Mouse (Mus musculus) lung, embryonic 14.5 days (tissue): Measurements from ENCODE around the gene Glmp. TPM values are rescaled to one million over a fixed set of nuclear protein-coding genes. Genes with fewer than 3 reads are reported as not detected.
A peak's percentile ranks its signal among the peaks of the same experiment; 100 is the strongest.

ENCODE experiments used
- ATAC-seq: fragments of 200-750 bp; cut with Nextera tagmentation; 2 replicates; pipeline ENCODE4 v1.8.0; 2017; ENCODE audit warnings: mild to moderate bottlenecking, moderate TSS enrichment, moderate library complexity; ENCODE audit not compliant: insufficient read depth
- DNase-seq: peaks from one replicate; pipeline ENCODE4 v3.0.0-alpha.2; 2015
- H3K27ac ChIP-seq: fragments of 300-500 bp; sonication (generic); 2 replicates; pipeline ENCODE4 v1.5.1; 2014; ENCODE audit warnings: low read depth, mild to moderate bottlenecking, moderate library complexity
- H3K27me3 ChIP-seq: fragments of 300-500 bp; sonication (generic); 2 replicates; pipeline ENCODE4 v1.6.1; 2014; ENCODE audit warnings: low read length, control low read depth; ENCODE audit not compliant: insufficient read depth
- H3K36me3 ChIP-seq: fragments of 300-500 bp; sonication (generic); 2 replicates; pipeline ENCODE4 v1.6.1; 2014; ENCODE audit warnings: control low read depth; ENCODE audit not compliant: insufficient read depth
- H3K4me1 ChIP-seq: fragments of 300-500 bp; sonication (generic); 2 replicates; pipeline ENCODE4 v1.6.1; 2014; ENCODE audit warnings: antibody characterized with exemption, control low read depth; ENCODE audit not compliant: insufficient read depth
- H3K4me2 ChIP-seq: fragments of 300-500 bp; sonication (generic); 2 replicates; pipeline ENCODE4 v1.6.1; 2014; ENCODE audit warnings: mild to moderate bottlenecking
- H3K4me3 ChIP-seq: fragments of 300-500 bp; sonication (generic); 2 replicates; pipeline ENCODE4 v1.5.1; 2014; ENCODE audit warnings: low read depth, low read length
- H3K9ac ChIP-seq: fragments of 300-500 bp; sonication (generic); 2 replicates; pipeline ENCODE4 v1.6.1; 2014
- H3K9me3 ChIP-seq: fragments of 300-500 bp; sonication (generic); 2 replicates; pipeline ENCODE4 v1.6.1; 2016; ENCODE audit warnings: low read depth, low read length, control low read depth
- CTCF ChIP-seq: IDR thresholded peaks from 2 replicates; pipeline ENCODE4 v1.5.1; 2016; ENCODE audit warnings: antibody characterized with exemption, low read depth
- WGBS: fragments of 180-500 bp; shearing (Covaris S2); extraction: QIAGEN DNeasy Blood & Tissue Kit; methylation state at CpG from one replicate; pipeline ENCODE4 v1.1.7; 2014; 5-methylcytosine and 5-hydroxymethylcytosine counted together
- polyA plus RNA-seq: library from polyadenylated mRNA; unstranded; fragments of >200 nt; fragmentation: Nextera tagmentation; extraction: Ambion mirVana; gene quantifications from 2 replicates; pipeline ENCODE4 v1.2.1, GENCODE M21; 2014

The Glmp gene
- polyA plus RNA-seq, 1 experiment from 2014 or later, result 129 TPM

DNA sequence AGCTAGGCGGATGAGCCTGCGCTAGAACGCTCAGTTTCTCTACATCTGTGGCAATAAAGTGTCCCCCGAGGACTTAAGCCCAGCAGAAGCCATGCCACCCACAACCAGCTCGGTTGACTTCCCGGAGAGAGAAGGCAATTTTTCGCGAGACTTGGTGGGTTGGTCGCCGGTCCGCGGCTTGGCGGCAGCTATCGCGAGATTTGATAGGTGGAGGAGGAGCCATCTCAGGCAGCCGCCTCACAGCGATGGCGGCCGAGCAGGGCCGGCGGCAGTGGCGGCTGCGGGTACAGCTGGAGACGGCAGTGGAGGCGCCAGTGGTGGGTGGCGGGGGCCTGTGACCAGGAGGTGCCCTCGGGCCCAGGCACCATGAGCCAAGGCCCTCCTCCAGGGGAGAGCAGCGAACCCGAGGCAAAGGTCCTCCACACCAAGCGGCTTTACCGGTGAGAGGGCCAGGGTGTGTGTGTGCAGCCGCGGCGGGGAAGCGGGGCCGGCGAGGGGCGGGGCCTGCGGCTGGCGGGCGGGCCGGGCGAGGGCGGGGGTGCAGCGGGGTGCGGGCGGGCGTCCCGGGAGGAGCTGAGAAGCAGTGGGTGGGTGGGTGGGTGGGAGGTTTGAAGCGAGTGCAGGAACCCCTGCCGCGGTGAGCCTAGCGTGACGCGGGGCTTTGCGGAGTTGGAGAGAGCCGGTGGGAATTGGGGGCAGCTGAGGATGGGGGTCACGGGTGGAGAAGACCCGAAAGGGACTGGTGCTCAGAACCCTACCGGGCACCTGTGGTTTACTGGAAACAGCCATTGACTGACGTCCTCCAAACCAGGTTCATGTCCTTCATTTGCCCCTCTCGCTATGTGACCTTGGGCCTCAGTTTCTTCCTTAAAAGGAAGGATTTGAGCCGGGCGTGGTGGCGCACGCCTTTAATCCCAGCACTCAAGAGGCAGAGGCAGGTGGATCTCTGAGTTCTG, 11.5 kb downstream of the Glmp start, which contains the start of the genes Tmem79 and Smg5:
Tmem79 (minus strand) TSS at position 91 of the 956 bp plus-strand sequence.
Smg5 (plus strand) TSS at position 203 of the 956 bp plus-strand sequence.
- peak; percentile 98 for DNase-seq
- Histone ChIP-seq H3K4me3 (peak within 1 kb of the TSS; percentile 76), H3K4me1 (peaks cover 13% of the 10 kb centered on the region), H3K9me3 (no peaks in the 10 kb centered on the region), H3K36me3 (0 out of 2 replicates have a peak, but pooled peaks cover 6% of the 10 kb centered on the region), H3K27me3 (no peaks in the 10 kb centered on the region), H3K27ac (peak within 1 kb of the TSS; percentile 97), H3K4me2 (peak within 1 kb of the TSS; percentile 83), H3K9ac (peak within 1 kb of the TSS; percentile 86)
- WGBS, result 1% methylated on average over 53 of the region's 66 CpGs
- peak; percentile 94 for ATAC-seq
- TF ChIP-seq CTCF, result no peak

DNA sequence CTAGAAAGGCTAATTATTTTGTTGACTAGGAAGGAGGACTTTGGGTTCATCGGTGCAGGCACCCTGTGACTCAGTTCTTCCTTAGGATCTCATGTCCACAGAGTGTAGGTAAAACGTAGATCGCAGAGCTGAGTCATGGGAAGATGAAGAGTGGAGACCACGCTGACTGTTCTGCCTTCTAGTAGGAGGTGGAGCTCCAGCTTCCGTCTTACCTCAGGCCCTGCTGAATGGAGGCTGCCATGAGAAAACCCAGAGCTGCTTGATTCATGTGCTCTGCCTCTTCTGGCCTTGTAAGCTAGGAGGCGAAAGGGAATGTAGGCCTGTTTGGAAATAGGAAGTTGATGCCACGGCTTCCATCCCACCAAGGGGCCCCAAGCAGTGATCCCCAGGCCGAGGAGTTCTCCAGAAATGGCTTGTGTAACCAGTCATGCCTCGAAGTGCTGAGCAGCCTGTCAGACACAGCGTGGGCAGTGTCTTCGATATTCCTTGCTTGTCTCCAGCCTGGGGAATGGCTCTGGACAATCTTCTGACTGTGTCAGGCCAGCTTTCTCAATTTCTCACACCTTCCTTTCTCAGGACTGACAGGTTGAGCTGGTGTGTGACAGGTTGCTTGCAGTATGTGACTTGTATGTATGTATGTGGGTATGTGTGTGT, 12.7 kb downstream of the Glmp start:
- Histone ChIP-seq H3K4me3 (peak overlapping the region; percentile 76), H3K27ac (peak overlapping the region; percentile 42; the same call in 1 of the 2 replicates), H3K36me3 (peaks cover 17% of the 10 kb centered on the region), H3K9ac (peak overlapping the region; percentile 20; the same call in 1 of the 2 replicates), H3K27me3 (no peaks in the 10 kb centered on the region), H3K9me3 (no peaks in the 10 kb centered on the region), H3K4me2 (peak overlapping the region; percentile 83), H3K4me1 (peaks cover 13% of the 10 kb centered on the region)
- no peak for TF ChIP-seq CTCF
- 70% methylated on average over 11 of the region's 11 CpGs for WGBS
- DNase-seq (peak; percentile 14), ATAC-seq (no peak)

DNA sequence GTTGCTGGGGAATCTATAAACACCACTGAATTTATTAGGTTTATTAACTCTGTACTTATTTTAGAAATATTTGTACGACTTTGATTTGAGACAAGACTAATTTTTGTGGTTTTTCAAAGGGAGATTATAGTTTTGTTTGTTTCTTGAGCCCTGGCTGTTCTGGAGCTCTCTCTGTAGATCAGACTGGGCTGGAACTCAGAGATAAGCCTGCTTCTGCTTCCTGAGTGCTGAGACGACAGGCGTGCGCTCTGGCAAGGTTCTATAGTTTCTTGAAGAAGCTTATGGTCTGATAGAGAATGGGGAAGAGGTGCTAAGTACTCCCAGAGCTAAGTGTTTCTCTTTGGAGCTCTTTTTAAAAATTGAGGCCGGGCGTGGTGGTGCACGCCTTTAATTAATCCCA, 13.5 kb downstream of the Glmp start:
- Histone ChIP-seq H3K27me3 (no peaks in the 10 kb centered on the region), H3K9ac (no peak overlapping the region), H3K27ac (no peak overlapping the region), H3K9me3 (no peaks in the 10 kb centered on the region), H3K4me1 (peaks cover 13% of the 10 kb centered on the region), H3K4me3 (no peak overlapping the region), H3K4me2 (peak overlapping the region; percentile 5; the same call in 1 of the 2 replicates), H3K36me3 (peaks cover 26% of the 10 kb centered on the region)
- WGBS, result 88% methylated on average over 7 of the region's 7 CpGs
- TF ChIP-seq CTCF, result no peak
- DNase-seq (no peak), ATAC-seq (no peak)

DNA sequence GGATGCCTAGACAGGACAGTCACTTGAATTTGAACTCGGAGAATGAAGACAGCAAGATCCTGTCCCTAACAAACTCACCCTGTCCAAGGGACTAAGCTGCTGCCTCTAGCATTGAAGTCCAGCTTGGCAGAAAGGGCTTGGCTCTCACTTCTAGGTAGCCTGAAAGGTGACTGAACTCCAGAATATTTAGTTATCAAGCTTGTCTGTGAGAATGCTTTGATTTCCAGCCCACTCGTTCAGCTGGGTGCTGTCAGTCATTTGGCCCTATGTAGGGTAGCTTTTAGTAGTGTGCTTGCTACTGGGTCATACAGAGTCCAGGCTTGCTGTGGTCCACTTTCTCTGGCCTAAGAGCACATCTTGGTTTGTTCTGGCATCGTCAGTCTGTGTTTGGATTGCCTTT, 14.2 kb downstream of the Glmp start:
- TF ChIP-seq CTCF, result no peak
- Histone ChIP-seq H3K4me3 (no peak overlapping the region), H3K27ac (no peak overlapping the region), H3K4me1 (peaks cover 13% of the 10 kb centered on the region), H3K9ac (no peak overlapping the region; the same call in 1 of the 2 replicates), H3K27me3 (no peaks in the 10 kb centered on the region), H3K36me3 (peaks cover 33% of the 10 kb centered on the region), H3K9me3 (no peaks in the 10 kb centered on the region), H3K4me2 (peak overlapping the region; percentile 5; the same call in 1 of the 2 replicates)
- no peak for ATAC-seq
- DNase-seq, result no peak
- whole genome bisulfite sequencing, result 63% methylated on average over 3 of the region's 3 CpGs

DNA sequence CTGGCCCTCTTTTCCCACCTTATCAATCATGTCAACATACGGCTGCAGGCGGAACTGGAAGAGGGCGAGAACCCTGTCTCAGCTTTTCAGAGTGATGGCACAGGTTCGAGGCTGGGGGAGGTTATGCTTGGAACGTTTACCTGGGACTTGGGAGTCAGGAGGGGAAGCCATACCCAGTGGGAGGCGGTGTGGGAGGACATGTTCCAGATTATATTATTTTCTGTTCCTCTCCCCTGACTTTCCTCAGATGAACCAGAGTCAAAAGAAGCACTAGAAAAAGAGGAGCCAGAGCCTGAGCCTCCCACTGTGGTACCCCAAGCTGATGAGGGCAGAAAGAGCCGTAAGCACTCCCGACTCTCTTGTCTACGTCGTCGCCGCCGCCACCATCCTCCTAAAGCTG, 25.9 kb downstream of the Glmp start:
- TF ChIP-seq CTCF, result no peak

DNA sequence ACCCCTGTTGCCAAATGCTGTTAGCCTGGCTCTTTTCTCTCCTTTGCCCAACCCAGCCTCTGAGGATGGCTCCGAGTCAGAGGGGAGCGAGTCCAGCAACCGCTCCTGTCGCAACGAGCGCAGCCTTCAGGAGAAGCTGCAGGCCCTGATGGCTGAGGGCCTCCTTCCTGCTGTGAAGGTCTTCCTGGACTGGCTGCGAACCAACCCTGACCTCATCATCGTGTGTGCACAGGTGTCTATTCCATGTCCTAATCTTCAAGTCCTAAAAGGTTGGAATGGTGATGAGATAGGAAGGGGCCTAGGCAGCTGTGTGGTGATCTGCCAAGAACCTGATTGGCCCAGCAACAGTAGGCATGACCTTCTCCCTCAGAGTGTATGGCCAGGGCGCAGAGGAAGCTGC, 28.1 kb downstream of the Glmp start:
- ATAC-seq (no peak), DNase-seq (no peak)

More for the DNA sequence above, 25.9 kb downstream of the Glmp start:
- DNase-seq (no peak), ATAC-seq (no peak)
- Histone ChIP-seq H3K9ac (no peak overlapping the region), H3K9me3 (no peaks in the 10 kb centered on the region), H3K27ac (no peak overlapping the region), H3K4me3 (no peak overlapping the region), H3K4me2 (no peak overlapping the region), H3K4me1 (no peaks in the 10 kb centered on the region), H3K36me3 (peaks cover 99% of the 10 kb centered on the region), H3K27me3 (no peaks in the 10 kb centered on the region)
- WGBS, result 76% methylated on average over 13 of the region's 13 CpGs

More for the DNA sequence above, 28.1 kb downstream of the Glmp start:
- Histone ChIP-seq H3K9me3 (no peaks in the 10 kb centered on the region), H3K4me3 (no peak overlapping the region), H3K9ac (no peak overlapping the region), H3K36me3 (peaks cover 100% of the 10 kb centered on the region), H3K4me2 (no peak overlapping the region), H3K27ac (no peak overlapping the region), H3K27me3 (no peaks in the 10 kb centered on the region), H3K4me1 (no peaks in the 10 kb centered on the region)
- TF ChIP-seq CTCF, result no peak
- 86% methylated on average over 9 of the region's 9 CpGs for WGBS
